Mouse (Mus musculus): ENCODE data around the gene Il17re.
A peak's percentile ranks its signal among the peaks of the same experiment; 100 is the strongest.

Il17re gene

DNA sequence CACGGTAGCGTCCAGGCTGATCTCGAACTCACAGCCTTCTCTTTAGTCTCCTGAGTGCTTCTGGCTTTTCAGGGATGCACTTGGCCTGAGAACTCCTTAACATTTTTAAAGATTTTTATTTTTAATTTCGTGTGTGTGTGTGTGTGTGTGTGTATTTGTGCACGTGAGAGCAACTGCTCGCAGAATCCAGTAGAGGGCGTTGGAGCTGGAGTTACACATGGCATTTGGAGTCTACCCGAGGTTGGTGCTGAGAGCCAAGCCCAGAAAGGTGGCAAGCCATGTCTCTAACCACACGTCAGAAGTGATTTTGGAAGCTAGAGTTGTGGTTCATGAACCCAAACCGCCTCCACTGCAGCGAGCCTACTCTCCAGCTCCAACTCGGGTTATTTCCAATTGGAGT lies 15.2 kb upstream of the Il17re start:
- no peak for DNase-seq (ENCODE audit: low spot score in 2 of 2)

DNA sequence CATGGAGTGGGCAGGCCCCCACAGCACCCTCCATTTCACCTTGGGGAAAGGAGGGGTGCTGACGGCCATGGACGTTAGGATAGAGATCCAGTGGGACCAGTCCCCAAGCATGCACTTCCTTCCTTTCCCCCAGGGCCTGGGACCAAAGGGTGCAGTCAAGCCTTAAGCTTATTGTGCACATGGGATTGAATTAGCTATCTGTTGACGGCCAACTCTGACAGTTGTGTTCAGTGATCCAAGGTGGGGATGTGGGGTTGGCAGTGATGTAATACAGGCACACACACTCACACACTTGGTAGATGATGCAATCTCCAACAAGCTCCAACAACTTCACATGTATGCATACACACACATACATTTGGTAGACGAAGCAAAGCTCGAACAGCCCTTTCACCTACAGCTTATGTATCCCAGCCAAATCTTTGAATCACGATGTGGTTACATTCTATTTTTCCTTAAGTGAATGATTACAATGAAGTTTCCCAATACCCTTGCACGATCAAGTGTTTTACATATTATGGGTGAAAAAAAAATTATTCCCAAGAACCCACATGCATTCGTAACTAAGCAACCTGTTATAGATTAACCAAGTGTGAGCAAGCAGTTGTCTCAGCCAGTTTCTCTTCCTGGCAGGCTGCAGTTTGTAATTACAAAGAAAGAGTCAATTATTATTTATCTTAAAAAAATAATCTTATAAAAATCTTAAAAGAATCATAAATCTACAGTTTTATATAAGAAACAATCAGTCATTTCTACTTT lies 13.9 kb upstream of the Il17re start:
- no peak for DNase-seq (ENCODE audit: low spot score in 2 of 2)

DNA sequence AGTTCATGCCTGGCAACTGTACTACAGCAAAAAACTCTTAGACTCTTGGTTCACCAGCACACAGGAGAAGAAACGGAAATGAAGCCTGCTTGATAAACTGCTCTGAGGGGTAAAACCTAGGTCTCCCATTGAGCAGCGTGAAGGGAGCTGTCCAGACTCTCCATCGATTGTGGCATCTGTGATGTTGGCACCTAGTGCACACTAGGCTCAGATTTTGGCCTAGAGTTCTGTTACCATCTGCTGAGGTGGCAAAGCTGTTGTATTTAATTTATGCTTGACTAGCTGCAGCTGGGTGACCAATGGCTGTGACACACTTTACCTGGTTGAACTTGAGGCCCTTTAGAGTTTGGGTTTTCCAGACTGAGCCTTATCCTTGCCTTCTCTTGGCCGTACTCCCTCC lies 10.6 kb upstream of the Il17re start:
- DNase-seq (ENCODE audit: low spot score in 2 of 2): no peak

DNA sequence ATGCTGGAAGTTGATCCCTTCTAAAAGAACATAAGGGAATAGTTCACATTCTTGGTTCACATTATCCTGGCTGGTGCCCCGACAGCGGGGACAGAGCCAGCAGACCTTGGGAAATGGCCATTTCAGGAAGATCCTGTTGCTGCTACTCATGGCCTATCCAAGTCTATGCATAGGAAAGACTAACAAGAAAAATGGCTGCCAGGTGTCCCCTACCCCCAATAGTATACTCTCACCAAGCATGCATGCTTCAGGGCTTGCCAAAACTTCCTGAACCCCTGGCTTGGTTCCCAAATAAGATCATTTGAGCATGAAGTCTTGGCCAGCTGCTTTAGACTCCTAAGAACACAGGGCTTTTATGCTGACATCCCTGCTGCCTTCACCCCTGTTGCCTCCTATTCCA lies 6.4 kb upstream of the Il17re start:
- no peak for DNase-seq (ENCODE audit: low spot score in 2 of 2)

DNA sequence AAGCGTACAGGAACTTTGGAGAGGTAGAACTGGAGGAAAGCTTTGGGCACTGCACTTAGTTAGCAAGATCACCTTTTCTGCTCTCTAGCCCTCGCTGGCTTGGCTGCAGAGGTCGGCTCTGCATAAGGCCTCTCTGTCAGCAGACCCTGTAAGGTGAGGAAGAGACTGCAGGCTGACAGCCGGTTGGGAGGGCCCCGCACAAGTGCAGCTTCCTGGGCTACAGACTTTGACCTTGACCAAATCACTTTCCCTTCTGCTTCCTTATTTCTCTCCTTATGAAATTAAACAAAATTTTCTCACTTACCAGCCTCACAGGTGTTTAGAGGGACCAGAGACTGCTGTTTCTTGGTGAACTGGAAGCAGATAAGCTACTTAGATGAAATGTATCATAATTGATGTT lies 3.3 kb upstream of the Il17re start:
- no peak for DNase-seq (ENCODE audit: low spot score in 2 of 2)

DNA sequence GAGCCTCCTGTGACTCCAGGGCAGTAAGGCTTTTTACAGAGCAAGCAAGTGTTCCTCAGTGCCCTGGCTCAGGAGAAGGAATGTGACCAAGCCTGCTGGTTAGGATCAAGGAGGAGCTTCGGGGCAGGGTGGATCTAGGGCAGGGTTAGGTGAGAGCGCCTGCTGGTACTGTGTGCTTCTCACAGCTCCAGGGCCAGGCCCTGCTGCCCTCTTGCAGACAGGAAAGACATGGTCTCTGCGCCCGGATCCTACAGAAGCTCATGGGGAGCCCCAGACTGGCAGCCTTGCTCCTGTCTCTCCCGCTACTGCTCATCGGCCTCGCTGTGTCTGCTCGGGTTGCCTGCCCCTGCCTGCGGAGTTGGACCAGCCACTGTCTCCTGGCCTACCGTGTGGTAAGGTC lies 351 bp downstream of the Il17re start:
- no peak for DNase-seq (ENCODE audit: low spot score in 2 of 2)

DNA sequence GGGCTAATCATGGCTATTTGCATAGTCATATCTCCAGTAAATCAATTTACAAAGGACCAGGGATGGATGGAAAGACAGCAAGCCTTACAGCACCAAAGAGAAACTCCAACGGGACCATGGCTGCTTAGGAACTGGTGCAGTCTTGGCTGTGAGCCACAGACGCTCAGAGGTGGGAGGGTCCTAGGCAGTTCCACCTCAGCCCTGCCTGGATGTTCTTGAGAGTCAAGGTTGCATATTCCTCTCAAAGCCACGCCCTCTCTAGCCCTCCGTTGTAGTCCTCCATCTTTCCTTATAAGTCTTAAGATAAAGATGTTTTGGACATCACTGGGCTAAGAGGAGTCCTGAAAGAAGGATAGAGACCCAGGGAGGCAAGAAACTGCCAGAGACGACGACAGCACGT lies 5.8 kb downstream of the Il17re start:
- no peak for DNase-seq (ENCODE audit: low spot score in 2 of 2)

DNA sequence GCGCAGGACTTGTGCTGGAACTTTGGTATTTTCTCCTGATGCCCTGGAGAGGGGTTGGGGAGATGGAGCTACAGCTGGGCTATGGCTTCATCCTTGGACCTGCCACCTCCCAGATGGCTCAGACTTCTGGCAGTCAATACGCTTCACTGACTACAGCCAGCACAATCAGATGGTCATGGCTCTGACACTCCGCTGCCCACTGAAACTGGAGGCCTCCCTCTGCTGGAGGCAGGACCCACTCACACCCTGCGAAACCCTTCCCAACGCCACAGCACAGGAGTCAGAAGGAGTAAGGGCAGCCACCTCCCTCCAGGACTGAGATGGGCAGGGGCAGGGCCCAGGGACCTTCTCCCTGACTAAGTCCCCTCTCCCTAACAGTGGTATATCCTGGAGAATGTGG lies 7.3 kb downstream of the Il17re start:
- no peak for DNase-seq (ENCODE audit: low spot score in 2 of 2)

DNA sequence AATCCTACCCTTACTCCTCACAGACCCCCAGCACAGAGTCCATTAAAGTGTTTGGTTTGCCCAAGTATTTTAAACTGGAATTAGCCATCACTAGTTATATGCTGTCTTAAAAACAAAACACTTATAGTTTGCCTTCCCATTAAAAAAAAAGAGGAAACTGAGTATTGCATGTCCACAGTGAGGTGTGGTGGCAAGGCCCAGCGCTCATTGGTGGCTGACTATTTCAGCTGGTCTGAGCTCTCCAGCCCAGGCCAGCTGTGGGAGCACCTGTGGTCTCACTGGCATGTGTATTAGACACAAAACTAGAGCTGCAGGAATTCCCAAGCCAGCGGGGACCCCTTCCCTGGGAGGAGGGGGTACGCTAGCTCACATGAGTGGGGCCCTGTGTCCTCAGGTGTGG lies 10.2 kb downstream of the Il17re start:
- no peak for DNase-seq (ENCODE audit: low spot score in 2 of 2)

DNA sequence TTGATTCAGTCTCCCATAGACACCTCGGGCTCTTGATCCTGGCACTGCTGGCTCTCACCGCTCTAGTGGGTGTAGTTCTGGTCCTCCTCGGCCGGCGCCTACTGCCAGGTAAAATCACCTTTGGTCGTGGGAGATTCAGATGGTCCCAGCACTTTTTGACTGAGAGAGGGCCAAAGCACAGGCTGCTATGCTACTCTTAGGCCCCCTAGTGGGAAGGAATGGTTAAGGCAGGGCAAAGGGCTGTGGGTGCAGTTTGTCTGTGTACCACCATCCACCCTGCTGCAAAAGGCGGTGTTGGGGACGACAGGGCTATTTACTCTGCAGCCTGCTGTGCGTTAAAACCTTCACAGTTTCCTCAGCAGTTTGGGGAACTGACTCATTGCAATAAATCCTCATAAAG lies 10.7 kb downstream of the Il17re start:
- peak; percentile 60 to 76 for DNase-seq (ENCODE audit: low spot score in 2 of 2)

DNA sequence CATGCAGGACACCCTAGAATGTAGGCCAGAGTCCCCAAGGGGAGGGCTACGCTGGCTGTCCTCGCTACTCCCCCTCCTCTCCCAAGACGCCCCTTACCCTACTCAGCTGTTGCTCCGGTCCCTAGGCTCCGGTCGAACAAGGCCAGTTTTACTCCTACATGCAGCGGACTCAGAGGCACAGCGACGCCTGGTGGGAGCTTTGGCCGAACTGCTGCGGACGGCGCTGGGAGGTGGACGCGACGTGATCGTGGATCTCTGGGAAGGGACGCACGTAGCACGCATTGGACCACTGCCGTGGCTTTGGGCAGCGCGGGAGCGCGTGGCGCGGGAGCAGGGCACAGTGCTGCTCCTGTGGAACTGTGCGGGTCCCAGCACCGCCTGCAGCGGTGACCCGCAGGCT lies 11.1 kb downstream of the Il17re start:
- DNase-seq (ENCODE audit: low spot score in 2 of 2): peak; percentile 75 to 84

DNA sequence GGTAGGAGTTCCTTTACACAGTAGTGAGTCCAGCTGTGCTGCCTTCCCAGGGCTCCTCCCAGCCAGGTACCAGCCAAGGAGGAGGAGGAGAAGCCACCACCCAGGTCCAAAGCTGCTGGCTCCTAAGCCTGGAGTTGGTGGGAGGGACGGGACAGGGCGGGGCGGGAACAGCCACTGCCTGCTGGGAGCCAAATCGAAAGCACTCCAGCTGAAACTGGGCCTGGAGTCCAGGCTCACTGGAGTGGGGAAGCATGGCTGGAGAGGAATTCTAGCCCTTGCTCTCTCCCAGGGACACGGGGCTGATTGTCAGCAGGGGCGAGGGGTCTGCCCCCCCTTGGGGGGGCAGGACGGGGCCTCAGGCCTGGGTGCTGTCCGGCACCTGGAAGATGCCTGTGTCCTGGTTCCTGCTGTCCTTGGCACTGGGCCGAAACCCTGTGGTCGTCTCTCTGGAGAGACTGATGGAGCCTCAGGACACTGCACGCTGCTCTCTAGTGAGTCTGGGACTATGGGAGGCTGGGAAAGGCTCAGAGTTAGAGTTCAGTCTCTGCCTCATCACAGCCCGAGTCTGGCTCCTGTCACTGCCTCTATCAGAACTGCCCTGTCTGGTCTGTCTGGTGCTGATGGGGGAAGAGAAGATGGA lies 13.1 kb downstream of the Il17re start, which contains the start of gene Il17rc:
Gene Il17rc (plus strand): TSS at position 131 of the 640 bp plus-strand sequence.
- DNase-seq (ENCODE audit: low spot score in 2 of 2): no peak

DNA sequence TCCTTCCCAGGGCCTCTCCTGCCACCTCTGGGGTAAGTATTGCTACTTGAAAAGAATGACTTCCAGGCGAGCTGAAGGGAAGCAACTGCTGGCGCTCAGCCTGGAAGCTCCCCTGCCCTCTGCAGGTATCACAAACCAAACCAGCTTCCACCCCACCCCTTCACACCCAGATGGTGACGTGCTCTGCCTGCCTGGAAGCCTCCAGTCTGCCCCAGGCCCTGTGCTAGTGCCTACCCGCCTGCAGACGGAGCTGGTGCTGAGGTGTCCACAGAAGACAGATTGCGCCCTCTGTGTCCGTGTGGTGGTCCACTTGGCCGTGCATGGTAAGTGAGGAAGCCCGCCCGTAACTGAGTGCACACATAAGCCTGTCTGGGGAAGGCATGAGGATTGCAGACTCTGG lies 13.8 kb downstream of the Il17re start:
- no peak for DNase-seq (ENCODE audit: low spot score in 2 of 2)

DNA sequence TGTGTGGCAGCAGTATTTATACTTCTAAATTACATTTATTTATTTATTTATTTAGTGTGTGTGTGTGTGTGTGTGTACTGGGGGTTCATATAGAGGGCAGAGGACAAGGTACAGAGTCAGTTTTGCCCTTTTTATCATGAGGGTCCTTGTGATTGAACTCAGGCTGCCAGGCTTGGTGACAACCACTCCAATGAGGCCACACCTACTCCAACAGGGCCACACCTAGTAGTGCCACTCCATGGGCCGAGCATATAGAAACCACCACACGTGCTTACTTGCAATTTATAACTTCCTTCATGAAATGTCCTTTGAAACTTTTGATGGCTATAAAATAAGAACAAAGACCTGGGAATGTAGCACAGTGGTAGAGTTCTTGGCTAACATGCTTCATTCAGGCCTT lies 15.0 kb downstream of the Il17re start:
- DNase-seq (ENCODE audit: low spot score in 2 of 2): no peak

DNA sequence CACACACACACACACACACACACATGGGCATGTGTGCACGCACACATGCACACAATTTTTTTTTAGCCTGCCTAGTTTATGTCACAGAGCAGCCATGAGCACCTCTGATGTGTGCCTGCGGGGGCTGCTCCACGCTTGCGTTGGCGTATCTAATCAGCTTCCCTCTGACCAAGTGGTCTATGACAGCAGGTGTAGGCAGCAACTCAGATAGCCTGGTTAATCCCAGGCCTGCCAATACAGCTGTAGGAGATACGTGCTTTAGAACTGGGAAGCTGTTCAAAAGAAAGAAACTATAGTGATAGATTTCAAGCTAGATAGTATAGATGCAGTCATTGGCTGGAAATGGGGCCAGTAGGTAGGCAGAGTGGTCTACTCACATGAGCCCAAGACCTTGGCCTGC lies 15.4 kb downstream of the Il17re start:
- DNase-seq (ENCODE audit: low spot score in 2 of 2): no peak

DNA sequence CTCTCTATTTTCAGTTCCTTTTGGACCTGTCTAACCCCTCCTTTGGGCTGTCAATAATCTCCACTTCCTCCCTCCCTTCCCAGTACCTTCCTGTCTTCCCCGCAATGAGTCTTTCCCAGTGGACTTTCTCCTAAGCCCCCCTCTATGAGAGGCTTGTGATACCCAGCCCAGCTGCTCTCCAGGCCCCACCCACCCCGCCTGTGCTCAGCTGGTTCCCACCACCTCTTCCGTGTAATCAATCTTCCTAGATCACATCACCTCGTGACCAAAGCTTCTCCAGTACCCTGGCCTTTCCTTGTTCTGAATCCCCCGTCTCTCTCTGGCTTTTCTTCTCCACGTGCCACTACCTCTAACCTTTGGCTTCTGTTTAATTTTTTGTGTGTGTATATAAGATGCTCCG lies 19.1 kb downstream of the Il17re start:
- DNase-seq (ENCODE audit: low spot score in 2 of 2): no peak

DNA sequence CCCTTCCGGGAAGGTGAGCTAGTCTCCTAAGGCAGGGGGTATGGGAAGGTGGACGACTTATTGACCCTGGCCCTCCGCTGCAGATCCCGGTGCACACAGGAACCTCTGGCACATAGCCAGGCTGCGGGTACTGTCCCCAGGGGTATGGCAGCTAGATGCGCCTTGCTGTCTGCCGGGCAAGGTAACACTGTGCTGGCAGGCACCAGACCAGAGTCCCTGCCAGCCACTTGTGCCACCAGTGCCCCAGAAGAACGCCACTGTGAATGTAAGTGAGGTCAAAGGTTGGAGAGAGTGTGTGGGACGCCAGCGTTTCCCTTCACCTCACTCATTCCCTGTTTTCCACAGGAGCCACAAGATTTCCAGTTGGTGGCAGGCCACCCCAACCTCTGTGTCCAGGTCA lies 20.6 kb downstream of the Il17re start:
- no peak for DNase-seq (ENCODE audit: low spot score in 2 of 2)

DNA sequence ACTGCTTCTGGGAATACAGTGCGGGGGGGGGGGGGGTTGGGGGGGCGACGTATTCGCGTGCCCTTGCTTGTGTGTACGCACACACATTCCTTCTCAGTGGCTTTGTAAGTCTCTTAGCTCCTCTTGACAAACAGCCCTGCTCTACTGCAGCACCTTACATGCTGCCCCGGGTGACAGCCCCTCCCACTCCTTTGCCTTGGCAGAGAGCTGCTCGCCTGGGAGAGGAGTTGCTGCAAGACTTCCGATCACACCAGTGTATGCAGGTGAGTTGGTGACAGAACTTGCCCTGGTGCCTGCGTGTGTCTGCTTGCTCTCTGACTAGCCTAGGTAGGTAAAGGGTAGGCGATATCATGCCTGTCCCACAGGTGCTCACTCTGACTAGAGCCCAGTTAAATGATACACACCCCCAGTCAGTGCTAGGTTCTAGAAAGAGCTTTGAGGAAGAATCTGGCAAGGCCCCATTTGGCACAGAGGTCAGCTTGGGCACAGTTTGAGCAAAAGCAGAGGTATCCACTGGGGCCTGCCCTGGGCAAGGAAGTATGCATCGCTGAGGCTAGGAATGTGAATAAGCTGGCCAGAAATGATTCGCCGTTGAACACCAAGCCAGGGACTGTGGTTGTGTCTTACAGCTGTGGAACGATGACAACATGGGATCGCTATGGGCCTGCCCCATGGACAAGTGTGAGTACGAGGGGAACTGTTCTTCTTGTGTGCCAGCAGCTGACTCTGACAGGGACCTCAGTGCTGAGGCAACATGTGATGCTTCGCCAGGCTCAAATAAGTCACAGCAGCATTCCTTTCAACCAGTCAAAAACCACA lies 22.5 kb downstream of the Il17re start:
- peak in 1 of 2 experiments; percentile 40 for DNase-seq (ENCODE audit: low spot score in 2 of 2)

DNA sequence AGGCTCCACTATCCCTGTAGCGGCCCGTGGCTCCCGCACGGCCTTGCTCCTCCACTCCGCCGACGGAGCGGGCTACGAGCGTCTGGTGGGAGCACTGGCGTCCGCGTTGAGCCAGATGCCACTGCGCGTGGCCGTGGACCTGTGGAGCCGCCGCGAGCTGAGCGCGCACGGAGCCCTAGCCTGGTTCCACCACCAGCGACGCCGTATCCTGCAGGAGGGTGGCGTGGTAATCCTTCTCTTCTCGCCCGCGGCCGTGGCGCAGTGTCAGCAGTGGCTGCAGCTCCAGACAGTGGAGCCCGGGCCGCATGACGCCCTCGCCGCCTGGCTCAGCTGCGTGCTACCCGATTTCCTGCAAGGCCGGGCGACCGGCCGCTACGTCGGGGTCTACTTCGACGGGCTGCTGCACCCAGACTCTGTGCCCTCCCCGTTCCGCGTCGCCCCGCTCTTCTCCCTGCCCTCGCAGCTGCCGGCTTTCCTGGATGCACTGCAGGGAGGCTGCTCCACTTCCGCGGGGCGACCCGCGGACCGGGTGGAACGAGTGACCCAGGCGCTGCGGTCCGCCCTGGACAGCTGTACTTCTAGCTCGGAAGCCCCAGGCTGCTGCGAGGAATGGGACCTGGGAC lies 24.3 kb downstream of the Il17re start:
- DNase-seq (ENCODE audit: low spot score in 2 of 2): peak in 1 of 2 experiments; percentile 66

DNA sequence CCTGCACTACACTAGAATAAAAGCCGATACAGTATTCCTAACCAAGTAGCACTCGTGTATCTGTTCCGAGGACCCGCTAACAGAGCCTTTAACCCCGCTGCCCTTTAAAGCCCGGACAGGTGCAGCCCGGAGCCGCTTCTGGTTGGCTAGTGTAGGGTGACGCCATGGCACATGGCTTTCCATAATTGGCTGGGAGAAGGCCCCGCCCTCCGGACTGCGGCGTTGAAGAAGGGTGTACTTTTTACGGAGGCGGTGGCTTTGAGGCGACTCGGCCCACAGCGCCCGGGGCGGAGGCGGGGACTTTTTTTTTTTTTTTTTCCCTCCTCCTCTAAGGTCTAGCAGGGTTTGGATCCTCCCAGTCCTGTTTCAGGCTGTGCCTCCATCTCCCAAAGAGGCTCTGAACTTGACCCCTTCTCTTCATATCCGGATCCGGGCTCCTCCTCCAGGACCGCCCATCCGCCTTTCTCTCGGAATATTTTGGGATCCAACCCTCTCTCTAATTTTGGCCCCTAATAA lies 24.9 kb downstream of the Il17re start, which contains the start of gene Creld1:
Gene Creld1 (plus strand): TSS at position 198 of the 516 bp plus-strand sequence.
- peak; percentile 97 to 98 for DNase-seq (ENCODE audit: low spot score in 2 of 2)

DNA sequence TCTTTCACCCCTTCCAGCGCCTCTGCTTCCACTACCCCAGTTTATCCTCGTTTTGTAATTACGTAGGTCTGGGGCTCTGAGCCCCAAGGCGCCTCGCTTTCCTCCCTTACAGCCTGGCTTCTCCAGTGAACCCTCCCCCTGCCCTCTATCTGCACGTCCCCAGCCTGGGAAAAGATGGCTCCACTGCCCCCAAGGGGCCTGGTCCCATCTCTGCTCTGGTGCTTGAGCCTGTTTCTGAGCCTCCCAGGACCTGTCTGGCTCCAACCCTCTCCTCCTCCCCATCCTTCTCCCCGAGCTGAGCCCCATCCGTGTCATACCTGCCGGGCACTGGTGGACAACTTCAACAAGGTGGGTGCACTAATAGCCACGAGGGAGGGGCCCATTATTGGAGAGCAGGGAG lies 25.4 kb downstream of the Il17re start:
- peak in 1 of 2 experiments; percentile 48 for DNase-seq (ENCODE audit: low spot score in 2 of 2)

DNA sequence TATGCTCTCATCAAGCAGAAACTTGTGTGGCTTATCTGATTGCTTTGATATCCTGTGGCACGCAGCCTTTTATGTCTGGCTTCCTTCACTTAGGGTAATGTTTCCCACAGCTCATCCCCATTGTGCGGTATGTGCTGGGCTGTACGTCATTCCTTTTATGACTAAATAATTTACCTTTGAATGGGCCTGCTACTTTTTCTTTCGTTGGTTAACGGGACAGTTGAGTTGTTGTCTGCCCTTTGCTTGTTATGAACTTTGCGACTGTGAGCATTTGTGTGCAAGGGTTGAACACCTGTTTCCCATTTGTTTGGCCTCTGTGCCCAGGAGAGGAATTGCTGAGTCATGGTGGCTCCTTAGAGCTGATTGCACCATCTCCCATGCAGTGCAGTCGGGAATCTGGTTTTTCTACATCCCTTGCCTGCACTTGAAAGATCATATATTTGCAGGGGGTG lies 28.9 kb downstream of the Il17re start:
- no peak for DNase-seq (ENCODE audit: low spot score in 2 of 2)

Data from right cerebral cortex, postnatal 10 days (tissue).